Mouse (Mus musculus) heart, adult 2 months (tissue): ENCODE data around the gene Cd70. TPM values are rescaled to one million over a fixed set of nuclear protein-coding genes. Genes with fewer than 3 reads are reported as not detected.
"Not testable (repeated sequence)": the region's sequence is repeated elsewhere in the genome, so short reads cannot be mapped to it uniquely, and the experiment has no call there.

Experiments
- DNase-seq, 2 experiments: peaks; one replicate each; pipeline ENCODE4 v3.0.0; 2021
- H3K27ac ChIP-seq: fragments of 200-600 bp; 2 replicates; pipeline ENCODE4 v1.8.1; 2022
- H3K27me3 ChIP-seq: fragments of 200-500 bp; 2 replicates; pipeline ENCODE4 v1.6.1; 2012; ENCODE audit warnings: mild to moderate bottlenecking, low read length, inconsistent platforms, mixed read lengths; ENCODE audit not compliant: control insufficient read depth, insufficient read depth
- H3K36me3 ChIP-seq: fragments of 200-500 bp; 2 replicates; pipeline ENCODE4 v1.6.1; 2012; ENCODE audit warnings: low read length, inconsistent platforms; ENCODE audit not compliant: control insufficient read depth, insufficient read depth
- H3K4me1 ChIP-seq: fragments of 200-500 bp; 2 replicates; pipeline ENCODE4 v1.6.1; 2011; ENCODE audit warnings: low read length; ENCODE audit not compliant: control insufficient read depth, insufficient read depth
- H3K4me3 ChIP-seq: fragments of 200-600 bp; 2 replicates; pipeline ENCODE4 v1.8.1; 2022
- H3K79me2 ChIP-seq: fragments of 200-500 bp; replicated peaks from 2 replicates; pipeline ENCODE4 v1.6.1; 2012; ENCODE audit warnings: mild to moderate bottlenecking, inconsistent platforms, low read length, moderate library complexity, mixed read lengths; ENCODE audit not compliant: control insufficient read depth, insufficient read depth
- H3K9ac ChIP-seq: fragments of 200-500 bp; 2 replicates; pipeline ENCODE4 v1.6.1; 2012; ENCODE audit warnings: low read depth, mild to moderate bottlenecking, control low read depth, inconsistent platforms, low read length, mixed read lengths
- CTCF ChIP-seq: fragments of 200-600 bp; IDR thresholded peaks from 2 replicates; pipeline ENCODE4 v1.8.1; 2022; ENCODE audit warnings: antibody characterized with exemption, mild to moderate bottlenecking, moderate library complexity
- EP300 ChIP-seq: fragments of 200-500 bp; IDR thresholded peaks from 2 replicates; pipeline ENCODE4 v1.6.1; 2011; ENCODE audit warnings: low read depth, low read length, control low read depth; ENCODE audit not compliant: insufficient read depth
- POLR2A ChIP-seq: fragments of 200-500 bp; IDR thresholded peaks from 2 replicates; pipeline ENCODE4 v1.6.1; 2011; ENCODE audit warnings: mild to moderate bottlenecking, low read depth, low read length, control low read depth; ENCODE audit not compliant: insufficient read depth
- WGBS: fragments of 180-500 bp; shearing (Covaris S2); methylation state at CpG from one replicate; pipeline ENCODE4 v1.1.7; 2018; 5-methylcytosine and 5-hydroxymethylcytosine counted together
- intact Hi-C: fragments of 180-260 bp; cut with DNase I; formaldehyde crosslinking; loops from one replicate; pipeline ENCODE4 v1.15.1; 2025
- polyA plus RNA-seq: library from polyadenylated mRNA; depleted of rRNA; stranded (reverse); fragments of >200 nt; gene quantifications from 2 replicates; pipeline ENCODE4 v1.2.3, GENCODE M21; 2012
- total RNA-seq, 2 experiments: library from RNA; stranded (reverse); gene quantifications; 2 replicates each; pipeline ENCODE4 v1.2.3; 2021

Gene Cd70
- total and polyA plus RNA-seq, 3 experiments, result not detected

DNA sequence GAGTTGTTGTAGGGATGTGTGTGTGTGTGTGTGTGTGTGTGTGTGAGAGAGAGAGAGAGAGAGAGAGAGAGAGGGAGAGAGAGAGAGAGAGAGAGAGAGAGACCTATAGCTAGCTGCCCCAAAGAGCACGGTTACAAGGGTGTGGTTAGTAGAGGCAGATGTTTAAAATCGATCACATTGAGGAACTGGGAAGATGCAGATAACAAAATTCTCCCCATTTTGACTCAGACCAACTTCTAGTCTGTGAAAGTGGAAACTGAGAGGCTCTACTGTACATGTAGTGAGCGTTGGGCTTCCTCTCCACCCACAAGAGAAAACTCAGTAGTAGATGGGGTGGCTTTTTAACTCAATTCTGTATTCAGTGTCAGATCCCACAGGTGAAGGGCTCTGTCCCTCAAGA is 9.9 kb downstream of the Cd70 start:
- no peaks in the 10 kb centered on the region for H3K79me2 ChIP-seq

DNA sequence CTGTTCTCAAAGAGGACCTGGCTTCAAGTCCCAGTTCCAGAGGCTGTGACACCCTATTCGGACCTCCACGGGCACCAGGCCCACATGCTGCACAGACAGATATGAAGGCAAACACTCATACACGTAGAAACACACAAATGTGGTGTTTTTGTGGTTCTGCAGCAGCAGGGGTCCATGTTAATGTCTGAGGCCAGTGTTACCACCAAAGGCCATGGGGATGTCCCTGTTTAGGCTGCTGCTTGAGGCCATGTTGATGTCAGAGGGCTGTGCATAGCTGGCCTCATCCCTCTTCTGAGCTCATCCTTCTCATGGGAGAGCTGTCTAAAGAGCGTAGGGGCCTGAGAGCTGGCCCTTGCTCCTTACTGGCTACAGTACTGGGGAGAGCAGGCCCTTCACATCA is 10.9 kb downstream of the Cd70 start:
- no peak for DNase-seq
- H3K79me2 ChIP-seq, result no peaks in the 10 kb centered on the region
- no peak for TF ChIP-seq POLR2A
- TF ChIP-seq CTCF, result no peak
- TF ChIP-seq EP300, result no peak
- intact Hi-C loops, result no loop called here
- H3K4me3 ChIP-seq, result no peak overlapping the region
- 75% methylated on average over 4 of the region's 4 CpGs for WGBS
- H3K27ac ChIP-seq, result no peak overlapping the region
- no peaks in the 10 kb centered on the region for H3K36me3 ChIP-seq
- no peaks in the 10 kb centered on the region for H3K4me1 ChIP-seq
- H3K27me3 ChIP-seq, result no peaks in the 10 kb centered on the region
- no peak overlapping the region for H3K9ac ChIP-seq

More for the DNA sequence above, 9.9 kb downstream of the Cd70 start:
- intact Hi-C loops, result no loop called here
- no peak overlapping the region for H3K4me3 ChIP-seq
- H3K9ac ChIP-seq, result no peak overlapping the region
- TF ChIP-seq EP300 (no peak), POLR2A (no peak), CTCF (no peak)
- WGBS, result 71% methylated on average over 3 of the region's 3 CpGs
- H3K27ac ChIP-seq, result no peak overlapping the region
- no peaks in the 10 kb centered on the region for H3K27me3 ChIP-seq
- no peaks in the 10 kb centered on the region for H3K4me1 ChIP-seq
- no peak for DNase-seq
- no peaks in the 10 kb centered on the region for H3K36me3 ChIP-seq

DNA sequence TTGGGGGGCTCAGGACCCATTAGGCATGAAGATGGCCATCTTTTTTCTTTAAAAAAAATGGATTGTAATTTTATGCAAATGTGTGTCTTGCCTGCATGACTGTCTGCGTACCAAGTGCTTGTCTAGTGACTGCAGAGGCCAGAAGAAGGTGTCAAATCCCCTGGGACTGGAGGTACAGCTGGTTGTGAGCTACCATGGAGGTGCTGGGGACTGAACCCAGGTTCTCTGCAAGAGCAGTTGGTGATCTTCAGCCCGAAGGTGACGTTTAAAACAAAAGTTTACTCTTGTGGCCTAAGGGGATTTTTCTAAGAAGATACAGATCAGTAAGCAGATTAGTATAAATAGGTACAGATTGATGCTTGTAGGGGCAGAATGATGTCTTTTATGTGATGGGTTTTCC is 13.9 kb downstream of the Cd70 start:
- Histone ChIP-seq H3K27ac (no peak overlapping the region), H3K4me1 (no peaks in the 10 kb centered on the region), H3K36me3 (no peaks in the 10 kb centered on the region), H3K9ac (no peak overlapping the region), H3K79me2 (no peaks in the 10 kb centered on the region; the same call in 1 of the 2 replicates), H3K4me3 (no peak overlapping the region), H3K27me3 (peaks cover 1% of the 10 kb centered on the region; the same call in 1 of the 2 replicates)
- no peak for DNase-seq
- 75% methylated on average over 3 of the region's 3 CpGs for WGBS
- TF ChIP-seq POLR2A (no peak), CTCF (no peak), EP300 (no peak)
- intact Hi-C loops, result no loop called here

DNA sequence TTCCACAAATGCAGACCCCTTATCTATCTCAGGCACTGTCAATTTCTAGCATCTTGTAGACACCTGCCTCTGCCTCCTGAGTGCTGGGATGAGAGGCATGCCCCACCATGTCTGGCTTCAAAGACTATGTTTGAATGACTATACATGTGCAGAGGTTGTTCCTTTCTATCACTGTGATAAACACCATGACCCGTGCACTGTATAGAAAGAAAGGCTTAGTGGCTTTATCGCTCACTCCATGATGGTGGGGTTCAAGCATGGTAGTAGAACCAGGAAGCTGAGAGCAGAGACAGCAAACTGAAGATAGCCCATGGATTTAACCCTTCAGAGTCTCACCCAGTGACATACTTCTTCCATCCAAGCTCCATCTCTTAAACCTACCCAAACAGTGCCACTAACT is 14.9 kb downstream of the Cd70 start:
- Histone ChIP-seq H3K4me1 (no peaks in the 10 kb centered on the region), H3K4me3 (no peak overlapping the region), H3K36me3 (no peaks in the 10 kb centered on the region), H3K79me2 (no peaks in the 10 kb centered on the region; the same call in 1 of the 2 replicates), H3K27me3 (peaks cover 1% of the 10 kb centered on the region; the same call in 1 of the 2 replicates), H3K27ac (no peak overlapping the region), H3K9ac (no peak overlapping the region)
- 58% methylated on average over 2 of the region's 2 CpGs for WGBS
- no peak for TF ChIP-seq EP300
- TF ChIP-seq POLR2A, result no peak
- no peak for TF ChIP-seq CTCF
- intact Hi-C loops, result no loop called here
- no peak for DNase-seq

DNA sequence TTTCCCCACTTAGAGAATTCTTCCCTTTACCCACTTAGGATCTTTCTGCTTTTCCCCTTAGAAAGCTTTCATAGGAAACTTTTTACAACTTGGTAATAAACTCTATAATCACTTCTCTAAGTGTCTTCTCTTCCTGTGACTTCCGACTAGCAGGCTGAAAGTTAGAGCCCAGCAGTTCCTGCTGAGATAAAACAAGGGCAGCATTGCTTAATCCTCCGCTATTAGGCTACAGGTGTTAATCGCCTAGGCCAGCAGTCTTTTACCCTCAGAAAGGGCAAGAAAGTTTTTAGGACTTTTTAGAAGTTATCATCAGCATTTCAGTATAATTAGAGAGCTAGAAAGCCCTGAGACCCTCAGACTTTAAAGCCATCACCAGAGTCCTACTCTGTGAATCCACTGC is 15.6 kb downstream of the Cd70 start:
- WGBS, result 14% methylated on average over 3 of the region's 3 CpGs

DNA sequence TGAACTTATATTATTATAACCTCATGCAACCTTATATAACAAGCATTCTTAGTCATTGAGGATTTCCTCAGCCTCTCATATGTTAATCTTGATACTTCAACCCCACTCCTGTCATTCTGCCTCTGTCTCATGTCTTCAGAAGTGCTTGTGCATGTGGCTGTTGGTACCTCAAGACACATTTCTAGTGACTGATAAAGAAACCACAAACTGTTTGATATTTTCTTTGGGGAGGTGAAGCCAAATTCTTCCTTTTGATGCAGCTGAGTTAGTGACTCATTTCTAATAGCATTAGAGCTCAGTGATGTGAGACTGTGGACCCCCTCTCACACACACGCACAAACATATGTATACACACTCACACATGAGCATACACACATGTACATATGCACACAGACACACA is 17.8 kb downstream of the Cd70 start:
- Histone ChIP-seq H3K4me1 (no peaks in the 10 kb centered on the region), H3K9ac (no peak overlapping the region), H3K27ac (no peak overlapping the region), H3K4me3 (no peak overlapping the region), H3K79me2 (no peaks in the 10 kb centered on the region; the same call in 1 of the 2 replicates), H3K36me3 (no peaks in the 10 kb centered on the region), H3K27me3 (peaks cover 1% of the 10 kb centered on the region; the same call in 1 of the 2 replicates)
- TF ChIP-seq EP300 (no peak), POLR2A (no peak), CTCF (no peak)
- intact Hi-C loops, result no loop called here
- 85% methylated on average over 1 of the region's 1 CpGs for WGBS
- DNase-seq, result no peak

More for the DNA sequence above, 15.6 kb downstream of the Cd70 start:
- H3K27ac ChIP-seq, H3K36me3 ChIP-seq, H3K27me3 ChIP-seq, H3K9ac ChIP-seq, H3K4me3 ChIP-seq, H3K79me2 ChIP-seq, intact Hi-C loops, DNase-seq, H3K4me1 ChIP-seq: not testable (repeated sequence)
